Mouse (Mus musculus): ENCODE results near the gene Ccl20. TPM values are rescaled to one million over a fixed set of nuclear protein-coding genes. Genes with fewer than 3 reads are reported as not detected.
A peak's percentile ranks its signal among the peaks of the same experiment; 100 is the strongest.

Gene Ccl20
- polyA plus RNA-seq, 1 experiment from 2014 or later: 2.6 TPM

GRCm38 (mm10) chr1:83101891-83102290, 14.7 kb upstream of the Ccl20 start:
- TF ChIP-seq CTCF (IDR thresholded peaks at IDR 0.05): no peak
- in situ Hi-C loops (cut with MboI; ENCODE audit: low pct_unique_long_range_greater_than_20kb): no loop called here
- DNase-seq (ENCODE audit: low read depth, low spot score) (no peak), ATAC-seq (no peak)
- ChIA-PET CTCF (interaction anchor here (0.9 to 1.2 kb wide), 4 partner anchors 9 to 37 kb away, joined by 3 to 5 read pairs (median 4); no protein-coding TSS in a partner anchor), POLR2A (no interaction called here)
- no peaks in the 10 kb centered on the region for H3K27me3 ChIP-seq

DNA sequence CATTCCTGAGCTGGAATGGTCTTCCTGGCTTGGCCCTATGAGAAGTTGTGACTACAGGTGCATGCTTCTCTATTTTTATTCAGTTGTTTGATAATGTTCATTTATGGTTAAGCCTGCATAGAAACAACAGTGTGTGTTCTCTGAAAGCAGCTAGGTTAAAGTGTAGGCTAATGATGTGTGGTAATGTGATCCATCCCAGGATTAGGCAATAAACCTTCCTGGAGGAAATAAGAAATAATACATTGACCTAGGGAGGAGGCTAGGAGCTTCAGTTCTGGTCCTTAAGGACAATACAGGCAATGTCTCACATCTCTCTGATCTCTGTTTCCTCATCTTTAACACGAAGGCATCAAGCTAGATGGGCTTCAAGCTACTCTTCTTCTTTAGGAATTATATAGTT, 11.1 kb upstream of the Ccl20 start:
- no peak for TF ChIP-seq CTCF (IDR thresholded peaks at IDR 0.05)
- CTCF ChIA-PET: interaction anchor here (0.7 kb wide), 1 partner anchor 17 kb away, joined by 3 read pairs; no protein-coding TSS in a partner anchor
- H3K27me3 ChIP-seq: no peaks in the 10 kb centered on the region
- POLR2A ChIA-PET: interaction anchor here (0.8 kb wide), 1 partner anchor 132 kb away, joined by 4 read pairs; no protein-coding TSS in a partner anchor
- in situ Hi-C loops (cut with MboI; ENCODE audit: low pct_unique_long_range_greater_than_20kb): no loop called here
- no peak for DNase-seq (ENCODE audit: low read depth, low spot score)
- ATAC-seq: peak; percentile 35

DNA sequence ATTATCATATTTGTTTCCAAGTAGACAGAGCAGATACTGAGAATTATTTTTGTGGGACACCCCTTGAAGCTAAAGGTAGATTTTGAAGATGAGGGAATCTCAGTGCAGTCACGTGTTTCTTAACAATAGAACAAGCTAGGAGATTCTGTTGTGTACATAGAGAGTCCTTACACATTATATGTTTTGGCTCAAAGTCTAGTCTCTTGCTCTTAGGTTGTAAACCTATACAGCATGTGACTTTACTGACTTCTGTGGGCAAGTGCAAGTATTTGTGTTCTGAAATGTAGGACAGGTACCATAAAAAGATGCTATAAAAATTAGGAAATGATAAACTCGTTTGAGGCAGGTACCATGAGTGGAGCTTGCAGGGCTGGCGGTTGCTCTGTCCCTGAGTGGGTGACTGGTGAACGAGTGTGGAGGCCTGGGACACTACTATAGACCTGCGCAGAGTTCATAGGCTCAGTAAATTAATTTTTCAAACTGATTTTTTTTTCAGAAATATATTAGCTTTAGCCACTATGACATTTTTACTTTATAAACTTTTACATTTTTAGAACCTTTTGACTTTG, 9.1 kb upstream of the Ccl20 start:
- POLR2A ChIA-PET: no interaction called here
- TF ChIP-seq CTCF (IDR thresholded peaks at IDR 0.05): no peak
- ATAC-seq: no peak
- CTCF ChIA-PET: interaction anchor here (1.1 to 1.3 kb wide), 2 partner anchors 12 to 31 kb away, joined by 3 to 4 read pairs; no protein-coding TSS in a partner anchor
- DNase-seq (ENCODE audit: low read depth, low spot score): no peak
- in situ Hi-C loops (cut with MboI; ENCODE audit: low pct_unique_long_range_greater_than_20kb): no loop called here
- no peaks in the 10 kb centered on the region for H3K27me3 ChIP-seq

DNA sequence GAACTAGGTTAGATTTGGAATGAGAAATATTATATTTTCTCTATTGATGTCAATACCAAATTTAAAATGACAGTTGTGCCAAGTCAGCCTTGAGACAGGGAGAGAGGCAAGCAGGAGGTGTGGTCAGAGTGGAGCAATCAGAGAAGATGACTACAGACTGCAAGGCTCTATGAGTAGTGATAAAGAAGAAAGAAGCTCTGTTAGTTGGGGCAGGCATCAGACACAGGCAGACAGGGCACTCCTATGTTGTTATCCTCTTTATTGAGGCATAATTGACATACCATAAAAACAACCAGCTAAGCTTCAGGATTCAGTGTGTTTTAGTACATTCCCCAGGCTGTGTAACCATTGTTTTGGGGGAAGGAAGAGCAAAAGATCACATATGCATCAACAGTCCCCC, 5.6 kb upstream of the Ccl20 start:
- ATAC-seq (no peak), DNase-seq (ENCODE audit: low read depth, low spot score) (no peak)
- H3K27me3 ChIP-seq: no peaks in the 10 kb centered on the region
- ChIA-PET CTCF (interaction anchor here (0.8 to 1.0 kb wide), 2 partner anchors 10 to 11 kb away, joined by 3 read pairs; no protein-coding TSS in a partner anchor), POLR2A (no interaction called here)
- no peak for TF ChIP-seq CTCF (IDR thresholded peaks at IDR 0.05)
- in situ Hi-C loops (cut with MboI; ENCODE audit: low pct_unique_long_range_greater_than_20kb): no loop called here

- ATAC-seq: no peak
- POLR2A ChIA-PET: no interaction called here
- CTCF ChIA-PET: interaction anchor here (0.8 kb wide), 1 partner anchor 10 kb away, joined by 3 read pairs; no protein-coding TSS in a partner anchor
- no peaks in the 10 kb centered on the region for H3K27me3 ChIP-seq
- in situ Hi-C loops (cut with MboI; ENCODE audit: low pct_unique_long_range_greater_than_20kb): no loop called here
- TF ChIP-seq CTCF (IDR thresholded peaks at IDR 0.05): no peak
- DNase-seq (ENCODE audit: low read depth, low spot score): no peak
Measured at GRCm38 (mm10) chr1:83111726-83112125, 4.8 kb upstream of the Ccl20 start.

DNA sequence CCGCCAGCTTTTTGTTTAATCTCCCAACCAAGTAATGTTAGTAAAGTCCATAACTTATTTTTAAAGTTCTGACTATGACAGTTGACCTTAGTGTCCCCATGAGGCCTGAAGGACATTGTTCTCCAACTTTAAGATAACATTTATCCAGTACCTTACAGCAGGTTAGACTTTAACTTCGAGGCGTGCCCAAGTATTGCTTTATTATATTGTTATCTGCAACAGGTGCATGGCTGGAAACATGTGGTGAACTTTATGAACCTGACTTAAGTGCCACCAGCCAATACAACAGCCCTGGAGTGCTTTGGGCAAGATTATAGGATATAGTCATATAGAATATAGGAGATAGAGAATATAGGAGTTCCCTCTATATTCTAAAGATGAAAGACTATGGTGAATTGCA, 651 bp downstream of the Ccl20 start:
- POLR2A ChIA-PET: no interaction called here
- in situ Hi-C loops (cut with MboI; ENCODE audit: low pct_unique_long_range_greater_than_20kb): no loop called here
- TF ChIP-seq CTCF (IDR thresholded peaks at IDR 0.05): no peak

GRCm38 (mm10) chr1:83117661-83118060, 1.1 kb downstream of the Ccl20 start:
- ATAC-seq: no peak
- no peak for DNase-seq (ENCODE audit: low read depth, low spot score)
- in situ Hi-C loops (cut with MboI; ENCODE audit: low pct_unique_long_range_greater_than_20kb): no loop called here
- H3K27me3 ChIP-seq: no peaks in the 10 kb centered on the region
- CTCF ChIA-PET: interaction anchor here (1.5 kb wide), 1 partner anchor 8 kb away, joined by 4 read pairs; no protein-coding TSS in a partner anchor
- POLR2A ChIA-PET: no interaction called here
- no peak for TF ChIP-seq CTCF (IDR thresholded peaks at IDR 0.05)

More for the DNA sequence above, 651 bp downstream of the Ccl20 start:
- no peak for DNase-seq (ENCODE audit: low read depth, low spot score)
- ATAC-seq: no peak
- no peaks in the 10 kb centered on the region for H3K27me3 ChIP-seq
- CTCF ChIA-PET: no interaction called here

DNA sequence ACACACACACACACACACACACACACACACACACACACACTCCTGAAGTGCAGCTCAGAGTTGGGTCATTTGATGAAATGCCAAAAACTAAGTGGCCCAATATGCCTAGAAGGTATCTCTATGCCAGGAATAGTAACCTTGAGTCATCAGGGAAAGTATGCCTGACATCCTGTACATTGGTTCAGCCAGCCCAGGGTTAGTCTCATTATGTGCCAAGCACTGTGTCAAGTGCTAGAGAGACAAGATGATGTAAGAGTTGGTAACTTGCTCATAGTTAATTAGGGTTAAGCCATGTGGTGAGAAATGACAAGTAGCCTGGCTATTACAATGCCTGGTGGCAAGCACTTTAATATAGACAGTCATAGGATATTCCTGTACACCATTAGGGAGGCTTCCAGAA, 3.3 kb downstream of the Ccl20 start:
- ATAC-seq (peak; percentile 85), DNase-seq (ENCODE audit: low read depth, low spot score) (peak; percentile 86)
- no peak for TF ChIP-seq CTCF (IDR thresholded peaks at IDR 0.05)
- ChIA-PET CTCF (interaction anchor here (1.7 to 2.1 kb wide), 3 partner anchors 12 to 55 kb away, joined by 4 to 6 read pairs (median 4); no protein-coding TSS in a partner anchor), POLR2A (no interaction called here)
- in situ Hi-C loops (cut with MboI; ENCODE audit: low pct_unique_long_range_greater_than_20kb): no loop called here
- H3K27me3 ChIP-seq: no peaks in the 10 kb centered on the region

GRCm38 (mm10) chr1:83120312-83120711, 3.7 kb downstream of the Ccl20 start:
- no peak for TF ChIP-seq CTCF (IDR thresholded peaks at IDR 0.05)
- H3K27me3 ChIP-seq: no peaks in the 10 kb centered on the region
- ChIA-PET POLR2A (no interaction called here), CTCF (interaction anchor here (1.7 to 2.1 kb wide), 2 partner anchors 12 to 56 kb away, joined by 4 to 6 read pairs; no protein-coding TSS in a partner anchor)
- in situ Hi-C loops (cut with MboI; ENCODE audit: low pct_unique_long_range_greater_than_20kb): no loop called here
- ATAC-seq (peak; percentile 93), DNase-seq (ENCODE audit: low read depth, low spot score) (peak; percentile 58)

- ChIA-PET POLR2A (no interaction called here), CTCF (interaction anchor here (0.9 to 1.5 kb wide), 3 partner anchors 14 to 47 kb away, joined by 3 to 5 read pairs (median 3); no protein-coding TSS in a partner anchor)
- H3K27me3 ChIP-seq: no peaks in the 10 kb centered on the region
- ATAC-seq (no peak), DNase-seq (ENCODE audit: low read depth, low spot score) (no peak)
- no peak for TF ChIP-seq CTCF (IDR thresholded peaks at IDR 0.05)
- in situ Hi-C loops (cut with MboI; ENCODE audit: low pct_unique_long_range_greater_than_20kb): no loop called here
Measured at GRCm38 (mm10) chr1:83123201-83123600, 6.6 kb downstream of the Ccl20 start.

- no peak for TF ChIP-seq CTCF (IDR thresholded peaks at IDR 0.05)
- CTCF ChIA-PET: interaction anchor here (0.8 to 1.1 kb wide), 2 partner anchors 36 to 60 kb away, joined by 3 read pairs; no protein-coding TSS in a partner anchor
- POLR2A ChIA-PET: interaction anchor here (0.6 kb wide), 1 partner anchor 314 kb away, joined by 4 read pairs; no protein-coding TSS in a partner anchor
- DNase-seq (ENCODE audit: low read depth, low spot score) (no peak), ATAC-seq (no peak)
- in situ Hi-C loops (cut with MboI; ENCODE audit: low pct_unique_long_range_greater_than_20kb): no loop called here
- no peaks in the 10 kb centered on the region for H3K27me3 ChIP-seq
Measured at GRCm38 (mm10) chr1:83135829-83136228, 19.3 kb downstream of the Ccl20 start.

Data from Patski (cell line).